Mouse (Mus musculus) urinary bladder, adult 2 months (tissue): ENCODE results near the gene Gm9745. TPM values are rescaled to one million over a fixed set of nuclear protein-coding genes. Genes with fewer than 3 reads are reported as not detected.
"Not testable (repeated sequence)": the region's sequence is repeated elsewhere in the genome, so short reads cannot be mapped to it uniquely, and the experiment has no call there.

Experiments used
- DNase-seq: peaks from one replicate; pipeline ENCODE4 v3.0.0; 2022; ENCODE audit warnings: low spot score
- polyA plus RNA-seq: library from polyadenylated mRNA; depleted of rRNA; stranded (reverse); fragments of >200 nt; gene quantifications from 2 replicates; pipeline ENCODE4 v1.2.3, GENCODE M21; 2012; rRNA removed

Gm9745 gene
- polyA plus RNA-seq, 1 experiment, result not detected

- DNase-seq, result not testable (repeated sequence)
Observed at GRCm38 (mm10) chr13:8913890-8914289, 34.1 kb downstream of the Gm9745 start.

GRCm38 (mm10) chr13:8905986-8906385, 42.0 kb downstream of the Gm9745 start:
- DNase-seq, result not testable (repeated sequence)

Other genes starting within 250 kb of the Gm9745 start
- gene Wdr37, start 76.3 kb downstream of the Gm9745 start, polyA plus RNA-seq, result 12.3 and 12.4 TPM in 2 replicates
- gene Idi1, start 62.7 kb downstream of the Gm9745 start, polyA plus RNA-seq, result 20.1 and 31.3 TPM in 2 replicates
- gene Idi2, start 4.6 kb upstream of the Gm9745 start, polyA plus RNA-seq, result not detected in 2 replicates
- 23.1 and 25.2 TPM in 2 replicates for gene Gtpbp4, start 47.9 kb upstream of the Gm9745 start, polyA plus RNA-seq
- 21.7 and 27.3 TPM in 2 replicates for gene Larp4b, start 145.7 kb upstream of the Gm9745 start, polyA plus RNA-seq